Mouse (Mus musculus): ENCODE measurements around the gene Ctcf.

DNA sequence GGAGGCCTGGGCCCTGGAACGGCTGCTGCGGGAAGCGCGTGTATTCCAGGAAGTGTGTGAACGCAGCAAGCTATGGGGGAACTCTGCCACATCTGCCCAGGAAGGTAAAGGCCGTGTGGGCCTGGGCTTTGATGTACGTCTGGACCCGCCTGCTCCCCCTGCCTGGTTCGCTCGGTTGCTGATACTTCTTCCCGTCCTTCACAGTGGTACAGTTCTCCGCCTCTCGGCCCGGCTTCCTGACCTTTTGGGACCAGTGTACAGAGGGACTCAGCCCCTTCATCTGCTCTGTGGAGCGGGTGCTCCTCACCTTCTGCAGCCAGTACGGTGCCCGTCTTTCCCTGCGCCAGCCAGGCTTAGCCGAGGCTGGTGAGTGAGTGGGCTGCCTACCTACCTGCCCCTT is 16.2 kb upstream of the Ctcf start:
- TF ChIP-seq CTCF (IDR thresholded peaks at IDR 0.05; ENCODE audit: control insufficient read depth, insufficient read depth, insufficient replicate concordance, low read depth, low read length): no peak
- TF ChIP-seq POLR2A (IDR thresholded peaks at IDR 0.05; ENCODE audit: control insufficient read depth, low read depth, low read length): no peak

Measured in testis, adult 2 months (tissue).